In genomic region chr17:35666851-35667256, GRCm38 (mm10) we compare ENCODE assay signal across 9 mouse cellular contexts. TPM values are rescaled to one million over a fixed set of nuclear protein-coding genes. Genes with fewer than 3 reads are reported as not detected.
A peak's percentile ranks its signal among the peaks of the same experiment; 100 is the strongest.
DNase-seq lines count a peak whose midpoint lies in the region; ATAC-seq and TF ChIP-seq lines count a peak whose summit lies in the region.
"Had no signal": no experiment of that assay in that cellular context is flagged by ENCODE, and none has a peak within 500 bp of the region (broad histone marks: within the 10 kb centered on the region; RNA-seq: fewer than 3 reads in every experiment).

No protein-coding gene starts in this region.

- TF ChIP-seq POLR2A in spleen, adult 2 months (IDR thresholded peaks at IDR 0.05; ENCODE audit: low read depth, low read length) = no peak

- TF ChIP-seq CTCF in spleen, adult 2 months (IDR thresholded peaks at IDR 0.05; ENCODE audit: extremely low read depth, insufficient read depth, insufficient read length, insufficient replicate concordance) = no peak

- no peaks in the 10 kb centered on the region for H3K27me3 ChIP-seq in spleen, adult 2 months (ENCODE audit: control insufficient read depth, insufficient read depth, low read length)
- H3K27me3 ChIP-seq in limb, embryonic 12.5 days = no peaks in the 10 kb centered on the region
- H3K27me3 ChIP-seq in neural tube, embryonic 13.5 days = no peaks in the 10 kb centered on the region
- H3K27me3 ChIP-seq: Patski had no signal

- peaks cover 6% of the 10 kb centered on the region for H3K36me3 ChIP-seq in spleen, adult 2 months (ENCODE audit: control insufficient read depth, insufficient read depth, low read length)
- peaks cover 51% of the 10 kb centered on the region for H3K36me3 ChIP-seq in limb, embryonic 12.5 days
- peaks cover 26% of the 10 kb centered on the region for H3K36me3 ChIP-seq in neural tube, embryonic 13.5 days

- 3% methylated on average over 13 of the region's 13 CpGs for WGBS in spleen, adult 2 months
- 7% methylated on average over 13 of the region's 13 CpGs for WGBS in limb, embryonic 12.5 days
- WGBS in neural tube, embryonic 13.5 days = 6% methylated on average over 13 of the region's 13 CpGs

- peak overlapping the region; percentile 91 for H3K4me2 ChIP-seq in limb, embryonic 12.5 days
- H3K4me2 ChIP-seq in neural tube, embryonic 13.5 days = peak overlapping the region; percentile 92

- H3K9me3 ChIP-seq in limb, embryonic 12.5 days = no peaks in the 10 kb centered on the region
- no peaks in the 10 kb centered on the region for H3K9me3 ChIP-seq in neural tube, embryonic 13.5 days

- peak; percentile 26 to 32 for DNase-seq in cerebellum, postnatal 36 days
- no peak for DNase-seq in cerebellum, adult 8-10 months
- no peak for DNase-seq in spleen, adult 2 months (ENCODE audit: low read depth in 1 of 2, low spot score in 2 of 2)
- DNase-seq in spleen, adult 18-20 months = no peak
- DNase-seq in forelimb bud, embryonic 11.5 days (ENCODE audit: low read depth, low spot score) = peak; percentile 43
- DNase-seq in urinary bladder, adult 2 months (ENCODE audit: low spot score) = no peak

- H3K4me3 ChIP-seq in spleen, adult 2 months (ENCODE audit: extremely low read depth, insufficient read depth, insufficient read length) = peak overlapping the region; percentile 74
- peak overlapping the region; percentile 75 for H3K4me3 ChIP-seq in limb, embryonic 12.5 days (replicated peaks)
- H3K4me3 ChIP-seq in neural tube, embryonic 13.5 days = peak overlapping the region; percentile 56

- H3K9ac ChIP-seq in limb, embryonic 12.5 days (replicated peaks) = peak overlapping the region; percentile 89
- peak overlapping the region; percentile 83 for H3K9ac ChIP-seq in neural tube, embryonic 13.5 days

- 0 out of 2 replicates have a peak, but pooled peaks cover 2% of the 10 kb centered on the region for H3K4me1 ChIP-seq in spleen, adult 2 months (ENCODE audit: control insufficient read depth, insufficient read depth, insufficient read length)
- H3K4me1 ChIP-seq in limb, embryonic 12.5 days (replicated peaks) = peaks cover 18% of the 10 kb centered on the region
- H3K4me1 ChIP-seq in neural tube, embryonic 13.5 days (replicated peaks) = peaks cover 22% of the 10 kb centered on the region

- peak; percentile 13; the same call in 1 of the 2 replicates for ATAC-seq in limb, embryonic 12.5 days (ENCODE audit: insufficient number of reproducible peaks, insufficient read depth, low FRiP score, low TSS enrichment, low read depth)
- ATAC-seq in neural tube, embryonic 13.5 days (ENCODE audit: low read depth) = peak; percentile 68

- peak overlapping the region; percentile 51 for H3K27ac ChIP-seq in spleen, adult 2 months (ENCODE audit: insufficient read depth, low read length)
- H3K27ac ChIP-seq in limb, embryonic 12.5 days = peak overlapping the region; percentile 91
- peak overlapping the region; percentile 87 for H3K27ac ChIP-seq in neural tube, embryonic 13.5 days (replicated peaks)

RNA-seq across cellular contexts. Expression of gene Vars2, which starts 0.5 kb away (rescaled TPM):
- polyA plus RNA-seq in spleen, adult 2 months (2012; rRNA removed) = 28.9 and 37.3 TPM in 2 replicates
- polyA plus RNA-seq in limb, embryonic 12.5 days (2016; fragmentation: Nextera tagmentation; extraction: Ambion mirVana) = 20.0 and 23.4 TPM in 2 replicates
- polyA plus RNA-seq in neural tube, embryonic 13.5 days (2015; fragmentation: Nextera tagmentation; extraction: Ambion mirVana) = 10.6 and 11.3 TPM in 2 replicates
- 21.3 and 21.8 TPM in 2 replicates for polyA plus RNA-seq in urinary bladder, adult 2 months (2012; rRNA removed)

RNA-seq across cellular contexts. Expression of gene Gtf2h4, which starts 6.7 kb away (rescaled TPM):
- 21.7 and 23.5 TPM in 2 replicates for polyA plus RNA-seq in spleen, adult 2 months (2012; rRNA removed)
- 53.6 and 58.2 TPM in 2 replicates for polyA plus RNA-seq in limb, embryonic 12.5 days (2016; fragmentation: Nextera tagmentation; extraction: Ambion mirVana)
- polyA plus RNA-seq in neural tube, embryonic 13.5 days (2015; fragmentation: Nextera tagmentation; extraction: Ambion mirVana) = 25.5 and 28.8 TPM in 2 replicates
- 19.8 and 22.4 TPM in 2 replicates for polyA plus RNA-seq in urinary bladder, adult 2 months (2012; rRNA removed)

RNA-seq across cellular contexts. Expression of gene Mucl3, which starts 23.4 kb away (rescaled TPM):
- not detected in 2 replicates for polyA plus RNA-seq in spleen, adult 2 months (2012; rRNA removed)
- 0.08 and 0.10 TPM in 2 replicates for polyA plus RNA-seq in limb, embryonic 12.5 days (2016; fragmentation: Nextera tagmentation; extraction: Ambion mirVana)
- 0.18 and 0.24 TPM in 2 replicates for polyA plus RNA-seq in neural tube, embryonic 13.5 days (2015; fragmentation: Nextera tagmentation; extraction: Ambion mirVana)
- polyA plus RNA-seq in urinary bladder, adult 2 months (2012; rRNA removed) = 0.04 and 0.07 TPM in 2 replicates
- polyA plus RNA-seq: Patski had no signal

RNA-seq across cellular contexts. Expression of gene Ddr1, which starts 37.6 kb away (rescaled TPM):
- 27.0 and 38.7 TPM in 2 replicates for polyA plus RNA-seq in spleen, adult 2 months (2012; rRNA removed)
- polyA plus RNA-seq in limb, embryonic 12.5 days (2016; fragmentation: Nextera tagmentation; extraction: Ambion mirVana) = 38.4 and 40.6 TPM in 2 replicates
- 119 and 122 TPM in 2 replicates for polyA plus RNA-seq in neural tube, embryonic 13.5 days (2015; fragmentation: Nextera tagmentation; extraction: Ambion mirVana)
- 20.2 and 28.6 TPM in 2 replicates for polyA plus RNA-seq in urinary bladder, adult 2 months (2012; rRNA removed)

RNA-seq across cellular contexts. Expression of gene Gm9573, which starts 40.4 kb away (rescaled TPM):
- not detected in 2 replicates for polyA plus RNA-seq in spleen, adult 2 months (2012; rRNA removed)
- not detected in 2 replicates for polyA plus RNA-seq in limb, embryonic 12.5 days (2016; fragmentation: Nextera tagmentation; extraction: Ambion mirVana)
- not detected in 2 replicates for polyA plus RNA-seq in neural tube, embryonic 13.5 days (2015; fragmentation: Nextera tagmentation; extraction: Ambion mirVana)
- polyA plus RNA-seq in urinary bladder, adult 2 months (2012; rRNA removed) = not detected in 2 replicates
- polyA plus RNA-seq: Patski had no signal

Comparison
In these comparisons a context has a peak if more than half of its experiments do, and no peak if none do; other contexts are left out.
1. DNase-seq: peak in cerebellum, postnatal 36 days (2 of 2) and forelimb bud, embryonic 11.5 days (single experiment); none in cerebellum, adult 8-10 months (single experiment), spleen, adult 2 months (0 of 2), spleen, adult 18-20 months (0 of 2) and urinary bladder, adult 2 months (single experiment).
2. Peak in every context shown above with its lines, with median percentiles within 50 percentile points of each other: H3K27ac ChIP-seq and H3K4me3 ChIP-seq.